Mouse (Mus musculus) forebrain, embryonic 14.5 days (tissue): ENCODE measurements around the gene Vegfb. TPM values are rescaled to one million over a fixed set of nuclear protein-coding genes. Genes with fewer than 3 reads are reported as not detected.
A peak's percentile ranks its signal among the peaks of the same experiment; 100 is the strongest.

Experiments
- ATAC-seq: fragments of 200-750 bp; cut with Nextera tagmentation; 2 replicates; pipeline ENCODE4 v1.8.0; 2017; ENCODE audit warnings: mild to moderate bottlenecking, moderate library complexity
- DNase-seq: peaks from one replicate; pipeline ENCODE4 v3.0.0-alpha.2; 2015; ENCODE audit warnings: low spot score
- H3K27ac ChIP-seq: fragments of 300-500 bp; sonication (generic); 2 replicates; pipeline ENCODE4 v1.5.1; 2014; ENCODE audit warnings: low read depth, mild to moderate bottlenecking, control low read depth, low read length, moderate library complexity
- H3K27me3 ChIP-seq: fragments of 300-500 bp; sonication (generic); replicated peaks from 2 replicates; pipeline ENCODE4 v1.6.1; 2014; ENCODE audit warnings: low read length, control low read depth, mixed read lengths; ENCODE audit not compliant: control insufficient read depth, insufficient read depth
- H3K36me3 ChIP-seq: fragments of 300-500 bp; sonication (generic); 2 replicates; pipeline ENCODE4 v1.6.1; 2014; ENCODE audit warnings: low read length, control low read depth; ENCODE audit not compliant: control insufficient read depth, insufficient read depth
- H3K4me1 ChIP-seq: fragments of 300-500 bp; sonication (generic); 2 replicates; pipeline ENCODE4 v1.6.1; 2014; ENCODE audit warnings: antibody characterized with exemption, low read length, control low read depth; ENCODE audit not compliant: control insufficient read depth, insufficient read depth
- H3K4me2 ChIP-seq: fragments of 300-500 bp; sonication (generic); 2 replicates; pipeline ENCODE4 v1.6.1; 2014; ENCODE audit warnings: mild to moderate bottlenecking, control low read depth, low read length
- H3K4me3 ChIP-seq: fragments of 300-500 bp; sonication (generic); 2 replicates; pipeline ENCODE4 v1.5.1; 2014; ENCODE audit warnings: low read depth, low read length, control low read depth
- H3K9ac ChIP-seq: fragments of 300-500 bp; sonication (generic); 2 replicates; pipeline ENCODE4 v1.6.1; 2014; ENCODE audit warnings: mild to moderate bottlenecking, low read length, control low read depth, moderate library complexity
- H3K9me3 ChIP-seq: fragments of 300-500 bp; sonication (generic); replicated peaks from 2 replicates; pipeline ENCODE4 v1.6.1; 2016; ENCODE audit warnings: low read length, control low read depth, mixed read lengths; ENCODE audit not compliant: control insufficient read depth
- WGBS: fragments of 180-500 bp; shearing (Covaris S2); extraction: QIAGEN DNeasy Blood & Tissue Kit; methylation state at CpG from one replicate; pipeline ENCODE4 v1.1.7; 2014; 5-methylcytosine and 5-hydroxymethylcytosine counted together
- polyA plus RNA-seq: library from polyadenylated mRNA; unstranded; fragments of >200 nt; fragmentation: Nextera tagmentation; extraction: Ambion mirVana; gene quantifications from 2 replicates; pipeline ENCODE4 v1.2.1, GENCODE M21; 2014

Vegfb gene
- polyA plus RNA-seq, 1 experiment from 2014 or later, result 24.5 TPM

- no peaks in the 10 kb centered on the region for H3K27me3 ChIP-seq
- no peak overlapping the region for H3K27ac ChIP-seq
- no peak overlapping the region for H3K4me3 ChIP-seq
- H3K4me2 ChIP-seq, result no peak overlapping the region
- no peaks in the 10 kb centered on the region for H3K4me1 ChIP-seq
- H3K9me3 ChIP-seq, result no peaks in the 10 kb centered on the region
- no peak for ATAC-seq
- no peak overlapping the region for H3K9ac ChIP-seq
- H3K36me3 ChIP-seq, result peaks cover 22% of the 10 kb centered on the region
- DNase-seq, result no peak
- 93% methylated on average over 9 of the region's 9 CpGs for WGBS
Measured at GRCm38 (mm10) chr19:7013984-7014383, 26.5 kb upstream of the Vegfb start.

DNA sequence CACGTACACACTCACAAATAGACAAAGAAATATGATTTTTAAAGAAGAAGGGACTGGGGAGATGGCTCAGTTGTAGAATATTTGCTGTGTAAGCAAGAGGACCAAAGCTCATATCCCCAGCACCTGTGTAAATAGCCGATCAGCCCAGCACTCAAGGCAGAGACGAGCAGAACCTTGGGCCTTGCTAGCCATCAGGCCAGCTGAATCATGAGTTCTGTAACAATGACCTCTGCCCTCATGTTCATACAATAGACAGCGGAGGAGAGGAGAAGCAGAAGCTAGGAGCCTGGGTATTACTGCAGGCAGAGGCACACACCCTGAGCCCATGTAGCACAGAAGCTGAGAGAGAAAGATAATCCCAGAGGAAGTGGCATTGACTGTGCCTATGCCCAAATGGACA lies 25.0 kb upstream of the Vegfb start:
- Histone ChIP-seq H3K9ac (no peak overlapping the region), H3K27ac (no peak overlapping the region), H3K9me3 (no peaks in the 10 kb centered on the region), H3K36me3 (peaks cover 9% of the 10 kb centered on the region; the same call in 1 of the 2 replicates), H3K4me2 (no peak overlapping the region), H3K4me1 (no peaks in the 10 kb centered on the region), H3K27me3 (no peaks in the 10 kb centered on the region), H3K4me3 (no peak overlapping the region)
- ATAC-seq, result no peak
- DNase-seq, result no peak
- 80% methylated on average over 4 of the region's 4 CpGs for WGBS

GRCm38 (mm10) chr19:7006892-7007593 lies 19.6 kb upstream of the Vegfb start:
- no peak overlapping the region for H3K4me2 ChIP-seq
- no peaks in the 10 kb centered on the region for H3K4me1 ChIP-seq
- no peaks in the 10 kb centered on the region for H3K9me3 ChIP-seq
- no peak overlapping the region for H3K9ac ChIP-seq
- no peak for ATAC-seq
- 90% methylated on average over 8 of the region's 9 CpGs for WGBS
- H3K4me3 ChIP-seq, result no peak overlapping the region
- no peaks in the 10 kb centered on the region for H3K27me3 ChIP-seq
- DNase-seq, result no peak
- no peaks in the 10 kb centered on the region for H3K36me3 ChIP-seq
- H3K27ac ChIP-seq, result no peak overlapping the region

DNA sequence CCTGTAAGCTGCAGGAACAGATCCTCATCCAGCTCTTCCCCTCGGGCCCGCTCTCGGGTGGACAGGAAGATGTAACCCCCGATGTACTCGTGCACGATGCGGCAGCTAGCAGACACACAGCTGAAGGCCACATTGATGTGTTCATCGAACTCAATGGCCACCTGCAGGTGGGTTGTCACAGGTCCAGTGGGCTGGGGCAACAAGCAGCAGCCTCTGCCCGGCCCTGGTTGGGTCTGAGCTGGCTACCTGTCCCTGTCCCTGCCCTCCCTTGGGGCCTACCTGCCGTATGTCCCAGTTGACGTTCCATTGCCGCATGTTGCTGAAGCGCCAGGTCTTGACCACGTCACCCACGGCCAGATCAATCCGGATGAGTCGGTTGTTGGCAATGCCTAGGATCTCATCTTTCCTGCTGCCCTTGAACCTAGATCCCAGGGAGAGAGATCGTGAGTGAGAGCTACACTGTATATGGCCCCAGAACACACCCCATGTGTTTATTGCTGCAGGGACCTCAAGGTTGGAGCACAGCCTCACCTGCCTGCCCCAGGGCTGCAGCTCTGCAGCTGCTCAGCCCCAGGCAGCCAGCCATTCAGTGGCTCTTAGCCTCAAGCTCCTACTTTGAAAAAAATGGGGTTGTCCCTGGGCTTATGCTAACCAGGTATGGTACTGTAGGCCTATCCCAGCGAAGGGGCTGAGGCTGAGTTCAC lies 12.1 kb upstream of the Vegfb start:
- H3K9me3 ChIP-seq, result no peaks in the 10 kb centered on the region
- no peaks in the 10 kb centered on the region for H3K27me3 ChIP-seq
- DNase-seq (no peak), ATAC-seq (no peak)
- no peak overlapping the region for H3K4me3 ChIP-seq
- WGBS, result 93% methylated on average over 19 of the region's 19 CpGs
- no peak overlapping the region for H3K4me2 ChIP-seq
- H3K4me1 ChIP-seq, result peaks cover 16% of the 10 kb centered on the region
- no peak overlapping the region for H3K27ac ChIP-seq
- no peak overlapping the region for H3K9ac ChIP-seq
- H3K36me3 ChIP-seq, result peaks cover 16% of the 10 kb centered on the region

GRCm38 (mm10) chr19:6997721-6998290 lies 10.4 kb upstream of the Vegfb start:
- peaks cover 20% of the 10 kb centered on the region for H3K4me1 ChIP-seq
- no peak overlapping the region for H3K9ac ChIP-seq
- DNase-seq (no peak), ATAC-seq (no peak)
- WGBS, result 86% methylated on average over 9 of the region's 9 CpGs
- H3K9me3 ChIP-seq, result no peaks in the 10 kb centered on the region
- no peaks in the 10 kb centered on the region for H3K27me3 ChIP-seq
- H3K27ac ChIP-seq, result no peak overlapping the region
- no peak overlapping the region for H3K4me3 ChIP-seq
- H3K36me3 ChIP-seq, result peaks cover 16% of the 10 kb centered on the region
- H3K4me2 ChIP-seq, result no peak overlapping the region

DNA sequence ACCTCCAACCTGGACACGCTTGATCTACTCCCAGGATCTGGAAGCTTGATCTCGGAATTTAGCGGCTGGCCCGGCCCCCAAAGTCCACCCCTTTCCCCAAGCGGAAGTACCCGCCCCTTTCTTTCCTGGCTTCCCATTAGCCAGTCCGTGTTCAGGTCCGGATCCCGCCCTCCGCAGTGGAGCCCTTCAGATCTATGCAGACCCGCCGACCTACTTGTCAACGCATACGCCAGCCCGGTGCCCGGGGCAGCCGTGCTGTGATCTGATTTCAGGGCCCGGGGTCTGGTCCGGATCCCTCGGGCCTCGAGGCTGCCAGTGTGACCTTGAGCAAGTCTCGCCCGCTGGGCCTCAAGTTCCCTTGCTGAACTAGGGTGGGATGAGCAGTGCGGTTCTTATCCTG lies 8.6 kb upstream of the Vegfb start, which contains the start of the genes Nudt22 and Trpt1:
TSS of gene Nudt22 (minus strand) at position 112 of the 400 bp plus-strand sequence.
TSS of gene Trpt1 (plus strand) at position 126 of the 400 bp plus-strand sequence.
- peaks cover 16% of the 10 kb centered on the region for H3K36me3 ChIP-seq
- H3K27me3 ChIP-seq, result no peaks in the 10 kb centered on the region
- H3K4me2 ChIP-seq, result peak within 1 kb of the TSS; percentile 86
- H3K9ac ChIP-seq, result peak within 1 kb of the TSS; percentile 75
- peak within 1 kb of the TSS; percentile 58; the same call in 1 of the 2 replicates for H3K27ac ChIP-seq
- peak; percentile 89 for DNase-seq
- H3K4me3 ChIP-seq, result peak within 1 kb of the TSS; percentile 57
- ATAC-seq, result peak; percentile 76
- H3K4me1 ChIP-seq, result peaks cover 24% of the 10 kb centered on the region
- no peaks in the 10 kb centered on the region for H3K9me3 ChIP-seq
- 1% methylated on average over 24 of the region's 24 CpGs for WGBS

GRCm38 (mm10) chr19:6995255-6995991 lies 8.0 kb upstream of the Vegfb start:
- 54% methylated on average over 20 of the region's 21 CpGs for WGBS
- Histone ChIP-seq H3K4me3 (peak overlapping the region; percentile 57), H3K4me1 (peaks cover 24% of the 10 kb centered on the region), H3K9me3 (no peaks in the 10 kb centered on the region), H3K36me3 (peaks cover 15% of the 10 kb centered on the region), H3K4me2 (peak overlapping the region; percentile 86), H3K27ac (no peak overlapping the region), H3K27me3 (no peaks in the 10 kb centered on the region), H3K9ac (peak overlapping the region; percentile 75)
- ATAC-seq (no peak), DNase-seq (no peak)

DNA sequence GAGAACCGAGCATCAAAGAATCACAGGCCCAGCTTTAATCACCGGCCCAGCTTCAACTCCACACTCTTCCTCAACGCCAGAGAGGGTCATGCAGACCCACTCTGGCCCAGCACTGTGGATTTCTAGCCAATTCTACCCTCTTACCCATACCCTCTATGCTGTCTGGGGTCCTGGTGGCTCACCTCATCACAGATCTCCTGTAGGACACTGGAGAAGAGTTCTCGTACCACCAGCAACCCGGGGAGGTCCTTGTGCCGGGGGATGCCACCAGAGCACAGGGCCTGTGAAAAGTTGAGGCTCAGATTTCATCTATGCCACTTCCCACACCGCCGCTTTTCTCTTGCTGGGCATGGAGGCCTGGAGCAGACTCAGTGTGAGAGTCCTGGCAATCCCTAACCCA lies 7.0 kb upstream of the Vegfb start:
- peaks cover 24% of the 10 kb centered on the region for H3K4me1 ChIP-seq

More for the DNA sequence above, 7.0 kb upstream of the Vegfb start:
- Histone ChIP-seq H3K4me2 (no peak overlapping the region), H3K27me3 (no peaks in the 10 kb centered on the region), H3K4me3 (no peak overlapping the region), H3K9ac (no peak overlapping the region), H3K27ac (no peak overlapping the region), H3K36me3 (peaks cover 6% of the 10 kb centered on the region), H3K9me3 (no peaks in the 10 kb centered on the region)
- DNase-seq, result no peak
- ATAC-seq, result no peak
- WGBS, result 87% methylated on average over 8 of the region's 8 CpGs
